Mouse (Mus musculus) small intestine, adult 2 months (tissue): ENCODE results near the gene Thada. TPM values are rescaled to one million over a fixed set of nuclear protein-coding genes. Genes with fewer than 3 reads are reported as not detected.

Experiments used
- H3K27ac ChIP-seq: fragments of 200-500 bp; 2 replicates; pipeline ENCODE4 v1.5.1; 2012; ENCODE audit warnings: low read depth, low read length, control low read depth, inconsistent platforms; ENCODE audit not compliant: insufficient read depth
- H3K27me3 ChIP-seq: fragments of 200-500 bp; 2 replicates; pipeline ENCODE4 v1.6.1; 2012; ENCODE audit warnings: mild to moderate bottlenecking, moderate library complexity, low read length, inconsistent platforms; ENCODE audit not compliant: control insufficient read depth, insufficient read depth
- H3K36me3 ChIP-seq: fragments of 200-500 bp; 2 replicates; pipeline ENCODE4 v1.6.1; 2012; ENCODE audit warnings: mild to moderate bottlenecking, low read length, control low read depth, inconsistent platforms; ENCODE audit not compliant: control insufficient read depth, insufficient read depth
- H3K4me1 ChIP-seq: fragments of 200-500 bp; 2 replicates; pipeline ENCODE4 v1.6.1; 2012; ENCODE audit warnings: low read length, inconsistent platforms, mixed read lengths; ENCODE audit not compliant: control insufficient read depth, insufficient read depth, insufficient read length
- H3K4me3 ChIP-seq: fragments of 200-500 bp; 2 replicates; pipeline ENCODE4 v1.5.1; 2012; ENCODE audit warnings: low read depth, mild to moderate bottlenecking, control low read depth, inconsistent platforms, low read length, moderate library complexity
- CTCF ChIP-seq: fragments of 200-500 bp; IDR thresholded peaks from 2 replicates; pipeline ENCODE4 v1.5.1; 2012; ENCODE audit warnings: low read depth, mild to moderate bottlenecking, control low read depth, inconsistent platforms, low read length, moderate library complexity, mixed read lengths; ENCODE audit not compliant: insufficient replicate concordance, insufficient read length; ENCODE audit errors: extremely low read depth
- POLR2A ChIP-seq: fragments of 200-500 bp; IDR thresholded peaks from 2 replicates; pipeline ENCODE4 v1.6.1; 2012; ENCODE audit warnings: low read depth, mild to moderate bottlenecking, control low read depth, inconsistent platforms, low read length, moderate library complexity
- WGBS: fragments of 180-500 bp; shearing (Covaris S2); methylation state at CpG from one replicate; pipeline ENCODE4 v1.1.7; 2018; 5-methylcytosine and 5-hydroxymethylcytosine counted together
- polyA plus RNA-seq: library from polyadenylated mRNA; depleted of rRNA; stranded (reverse); fragments of >200 nt; gene quantifications from 2 replicates; pipeline ENCODE4 v1.2.3, GENCODE M21; 2012

Thada gene
- polyA plus RNA-seq, 1 experiment, result 3.5 TPM

DNA sequence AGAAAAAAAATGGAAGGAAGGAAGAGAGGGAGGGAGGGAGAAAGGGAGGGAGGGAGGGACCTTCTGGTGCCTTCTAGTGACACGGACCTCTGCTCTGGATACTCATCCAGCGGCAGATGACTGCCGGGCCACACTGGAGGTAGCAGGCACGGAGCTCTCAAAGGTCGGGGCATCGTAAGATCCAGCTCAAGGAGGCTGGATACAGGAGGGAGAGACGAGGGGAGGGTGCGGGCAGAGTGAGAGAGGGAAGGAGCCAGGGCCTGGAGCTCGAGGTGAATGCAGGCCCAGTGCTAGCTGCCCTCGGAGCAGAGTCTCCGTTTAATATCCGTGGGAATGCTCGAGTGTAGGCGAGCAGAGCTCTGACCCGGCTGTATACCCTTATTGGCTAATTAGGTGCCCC, 307.1 kb downstream of the Thada start:
- H3K4me3 ChIP-seq, result no peak overlapping the region
- H3K4me1 ChIP-seq, result peaks cover 48% of the 10 kb centered on the region
- no peaks in the 10 kb centered on the region for H3K27me3 ChIP-seq
- TF ChIP-seq POLR2A (no peak), CTCF (no peak)
- no peak overlapping the region for H3K27ac ChIP-seq
- H3K36me3 ChIP-seq, result no peaks in the 10 kb centered on the region
- 58% methylated on average over 15 of the region's 15 CpGs for WGBS

DNA sequence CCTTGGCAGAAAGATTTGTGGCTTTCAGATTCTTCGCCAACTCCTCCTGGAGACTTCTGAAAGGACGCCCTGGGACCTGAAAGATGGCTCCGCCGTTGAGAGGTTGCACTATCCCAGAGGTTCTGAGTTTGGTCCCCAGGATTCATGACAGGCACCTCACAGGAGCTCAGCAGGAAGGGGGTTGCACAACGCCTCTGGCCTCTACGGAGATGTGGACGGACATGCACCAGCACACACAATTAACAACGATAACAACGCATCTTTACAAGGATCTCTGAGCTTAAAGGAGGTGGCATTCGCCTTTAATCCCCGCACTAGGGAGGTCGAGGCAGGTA, 307.6 kb downstream of the Thada start:
- no peak for TF ChIP-seq CTCF
- no peak for TF ChIP-seq POLR2A
- Histone ChIP-seq H3K4me3 (no peak overlapping the region), H3K27ac (peak overlapping the region; percentile 100), H3K27me3 (no peaks in the 10 kb centered on the region), H3K36me3 (no peaks in the 10 kb centered on the region), H3K4me1 (peaks cover 53% of the 10 kb centered on the region)
- WGBS, result 78% methylated on average over 12 of the region's 12 CpGs

DNA sequence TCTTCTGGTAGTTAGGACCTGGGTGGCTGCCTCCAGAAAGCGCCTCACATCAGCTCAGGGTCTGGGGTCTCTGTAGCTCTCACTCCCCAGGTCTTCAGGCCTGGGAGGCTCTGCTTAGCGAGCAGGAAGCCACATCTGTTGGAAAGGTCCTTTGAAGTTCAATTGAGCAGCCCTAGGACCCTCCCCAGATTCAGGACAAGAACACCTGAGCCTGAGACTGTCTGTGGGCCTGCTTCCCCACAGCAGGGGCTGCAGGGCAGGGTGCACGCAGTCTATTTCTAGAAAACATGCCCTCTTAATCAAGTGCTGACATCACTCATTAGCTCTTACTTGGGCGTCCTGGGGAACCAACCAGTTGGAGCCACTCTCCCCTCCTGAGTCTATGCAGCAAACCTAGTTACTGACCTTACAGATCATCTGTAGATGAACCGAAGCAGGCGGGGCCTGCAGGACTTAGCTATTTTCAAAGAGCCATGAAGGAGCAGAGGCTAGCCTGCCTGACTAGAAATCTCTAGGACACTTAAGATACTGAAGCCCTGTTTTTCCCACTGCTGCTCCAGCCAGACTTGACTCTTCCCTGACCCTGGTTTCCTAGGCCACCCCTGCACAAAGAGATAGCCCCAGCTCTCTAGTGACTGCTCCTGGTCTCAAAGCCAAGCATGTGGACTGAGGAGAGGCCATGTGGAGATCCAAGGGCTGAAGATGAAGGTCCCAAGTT, 308.1 kb downstream of the Thada start:
- TF ChIP-seq CTCF (no peak), POLR2A (no peak)
- H3K27me3 ChIP-seq, result no peaks in the 10 kb centered on the region
- peak overlapping the region; percentile 100 for H3K27ac ChIP-seq
- no peaks in the 10 kb centered on the region for H3K36me3 ChIP-seq
- H3K4me3 ChIP-seq, result no peak overlapping the region
- peaks cover 58% of the 10 kb centered on the region for H3K4me1 ChIP-seq
- 36% methylated on average over 6 of the region's 6 CpGs for WGBS

DNA sequence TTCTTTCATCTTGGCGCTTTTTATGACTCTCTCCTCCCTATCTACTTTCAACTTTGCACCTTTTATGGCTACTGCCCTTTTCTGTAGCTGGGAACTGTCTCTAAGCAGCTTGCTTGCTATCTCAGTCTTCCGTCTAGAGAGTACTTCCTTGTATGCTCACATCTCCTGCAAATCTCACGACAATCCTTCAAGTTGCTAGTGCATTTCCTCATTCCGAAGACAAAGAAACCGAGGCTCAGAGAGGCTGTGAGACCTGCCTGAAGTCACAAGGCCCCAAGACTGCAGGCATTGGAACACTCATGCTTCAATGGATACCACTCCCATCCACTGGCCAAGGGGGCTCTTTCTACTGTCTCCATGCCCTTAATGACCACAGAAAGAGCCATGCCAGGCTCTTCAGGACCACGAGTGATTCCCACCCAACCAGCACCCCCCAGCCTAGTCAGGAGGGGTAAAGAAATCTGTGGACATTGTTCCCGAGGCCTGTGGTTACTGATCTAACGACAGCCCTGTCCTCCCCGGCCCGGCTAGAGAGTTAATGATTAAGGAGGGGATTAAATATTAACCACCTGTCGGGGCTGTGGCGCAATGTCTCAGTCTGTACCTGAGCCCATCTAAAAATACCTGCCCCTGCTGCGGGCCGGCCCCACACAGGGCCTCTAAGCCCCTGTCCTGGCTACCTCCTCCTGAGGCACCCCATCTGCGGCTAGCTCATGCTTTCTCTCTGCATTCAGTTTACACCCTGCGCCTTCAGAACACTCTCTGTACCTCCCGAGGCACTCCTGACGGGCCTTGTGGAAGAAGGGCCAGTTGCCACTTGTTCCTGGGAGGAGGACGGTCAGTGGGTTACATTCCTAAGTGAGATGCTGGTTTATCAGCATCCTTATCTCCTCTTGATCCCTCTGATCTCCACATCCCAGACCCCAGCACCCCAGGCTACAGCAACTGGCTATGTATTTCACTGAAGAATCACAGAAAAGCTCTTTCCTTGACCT, 309.0 kb downstream of the Thada start:
- Histone ChIP-seq H3K36me3 (no peaks in the 10 kb centered on the region), H3K27ac (peak overlapping the region; percentile 100), H3K4me3 (peak overlapping the region; percentile 49), H3K27me3 (no peaks in the 10 kb centered on the region), H3K4me1 (peaks cover 65% of the 10 kb centered on the region)
- WGBS, result 22% methylated on average over 19 of the region's 19 CpGs
- TF ChIP-seq POLR2A, result peak; percentile 41; the same call in 1 of the 2 replicates
- TF ChIP-seq CTCF, result no peak

DNA sequence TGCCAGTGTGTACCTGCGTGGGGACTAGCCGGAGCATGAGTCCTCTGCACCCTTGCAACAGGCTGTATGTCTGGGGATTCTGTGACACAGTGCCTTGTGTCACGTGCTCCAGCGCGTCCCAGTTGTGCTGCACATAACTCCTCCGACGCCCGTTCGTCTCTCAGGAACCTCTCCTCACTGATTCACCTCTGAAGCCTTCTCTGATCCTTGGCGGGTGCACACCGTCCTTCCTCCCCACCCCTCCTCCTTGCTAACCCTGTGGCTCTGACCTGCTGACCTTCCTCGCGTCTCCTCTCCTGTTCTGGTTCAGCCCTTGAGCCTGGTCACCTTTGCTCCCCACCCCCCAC, 309.8 kb downstream of the Thada start:
- Histone ChIP-seq H3K4me3 (peak overlapping the region; percentile 49), H3K4me1 (peaks cover 57% of the 10 kb centered on the region)
- WGBS, result 35% methylated on average over 13 of the region's 13 CpGs

DNA sequence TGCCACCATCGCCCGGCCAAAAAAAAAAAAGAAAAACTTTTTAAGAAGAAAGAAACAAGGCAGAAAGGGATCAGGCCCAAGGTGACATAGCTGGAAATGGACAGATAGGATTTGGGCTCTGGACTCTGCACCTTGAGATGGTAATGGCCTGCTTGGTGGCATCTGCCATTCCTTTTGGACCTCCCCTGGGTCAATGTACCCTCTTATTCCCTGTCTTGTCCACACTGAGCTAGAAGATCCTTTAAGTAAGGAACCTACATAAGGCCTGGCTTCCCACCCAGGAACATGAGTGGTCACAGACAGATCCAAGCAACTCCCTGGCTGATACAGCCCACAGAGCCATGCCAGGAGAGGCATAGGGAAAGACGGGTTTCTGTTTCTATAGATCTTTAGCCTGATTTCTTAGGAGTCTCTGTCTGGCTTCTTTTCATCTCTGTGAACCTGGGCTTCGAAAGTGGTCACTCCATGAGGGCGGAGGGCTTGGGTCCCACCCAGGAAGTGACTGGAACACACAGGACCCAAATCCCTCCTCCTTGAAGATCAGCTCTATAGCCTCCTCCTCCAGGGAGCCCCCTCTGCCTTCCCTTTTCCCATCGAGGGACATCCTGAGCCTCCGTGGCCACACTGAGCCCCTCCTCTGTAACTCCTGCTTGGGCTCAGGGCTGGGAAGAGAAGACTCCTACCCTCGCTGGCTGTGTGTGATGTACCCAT, 310.3 kb downstream of the Thada start:
- WGBS, result 24% methylated on average over 8 of the region's 8 CpGs
- H3K4me1 ChIP-seq, result peaks cover 55% of the 10 kb centered on the region
- TF ChIP-seq POLR2A (no peak), CTCF (no peak)
- H3K27me3 ChIP-seq, result no peaks in the 10 kb centered on the region
- H3K36me3 ChIP-seq, result no peaks in the 10 kb centered on the region
- H3K4me3 ChIP-seq, result peak overlapping the region; percentile 49
- peak overlapping the region; percentile 99 for H3K27ac ChIP-seq

More for the DNA sequence above, 309.8 kb downstream of the Thada start:
- no peaks in the 10 kb centered on the region for H3K27me3 ChIP-seq
- H3K36me3 ChIP-seq, result no peaks in the 10 kb centered on the region
- H3K27ac ChIP-seq, result peak overlapping the region; percentile 99
- TF ChIP-seq CTCF, result no peak
- TF ChIP-seq POLR2A, result peak; percentile 42; the same call in 1 of the 2 replicates

DNA sequence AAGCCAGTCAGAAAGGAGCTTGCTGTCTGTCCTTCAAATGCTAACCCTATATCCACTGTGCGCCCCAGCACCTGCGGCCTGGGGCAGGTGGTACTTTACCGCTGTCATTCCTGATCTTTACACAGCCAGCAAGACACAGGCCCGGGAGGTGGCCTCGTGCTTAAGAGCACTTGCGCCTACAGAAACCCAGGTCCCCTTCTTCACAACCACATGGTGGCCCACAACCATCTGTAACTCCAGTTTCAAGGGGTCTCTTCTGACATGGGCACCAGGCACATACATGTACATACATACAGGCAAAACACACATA, 311.0 kb downstream of the Thada start:
- peak overlapping the region; percentile 99 for H3K27ac ChIP-seq

More for the DNA sequence above, 311.0 kb downstream of the Thada start:
- no peaks in the 10 kb centered on the region for H3K27me3 ChIP-seq
- peaks cover 55% of the 10 kb centered on the region for H3K4me1 ChIP-seq
- no peak for TF ChIP-seq CTCF
- TF ChIP-seq POLR2A, result no peak
- H3K4me3 ChIP-seq, result peak overlapping the region; percentile 36
- no peaks in the 10 kb centered on the region for H3K36me3 ChIP-seq
- WGBS, result 34% methylated on average over 6 of the region's 6 CpGs
